Mouse (Mus musculus) myocyte (in vitro differentiated cells): ENCODE data around the gene Ncf4.

ENCODE experiments used
- CEBPB ChIP-seq: IDR thresholded peaks from 2 replicates; pipeline ENCODE4 v1.6.1; 2011; ENCODE audit warnings: mild to moderate bottlenecking, moderate library complexity; ENCODE audit not compliant: poor library complexity, insufficient read depth, severe bottlenecking
- E2F4 ChIP-seq: IDR thresholded peaks from one replicate; pipeline ENCODE4 v1.6.1; 2011; ENCODE audit warnings: mild to moderate bottlenecking, control low read depth, moderate library complexity; ENCODE audit not compliant: insufficient read depth
- MAX ChIP-seq: IDR thresholded peaks from one replicate; pipeline ENCODE4 v1.6.1; 2011; ENCODE audit warnings: low read depth, mild to moderate bottlenecking, control low read depth
- MYOD1 ChIP-seq, 3 experiments: IDR thresholded peaks; one replicate each; pipeline ENCODE4 v1.6.1; 2011; ENCODE audit warnings: control low read depth in 2 of 3, low read depth in 2 of 3, mild to moderate bottlenecking in 2 of 3, moderate library complexity in 1 of 3; ENCODE audit not compliant: insufficient read length in 2 of 3, control insufficient read depth in 1 of 3
- MYOG ChIP-seq, 3 experiments: IDR thresholded peaks; one replicate each; pipeline ENCODE4 v1.6.1; 2011; ENCODE audit warnings: control low read depth in 2 of 3, low read depth in 2 of 3, mild to moderate bottlenecking in 2 of 3; ENCODE audit not compliant: insufficient read length in 2 of 3, control insufficient read depth in 1 of 3, insufficient read depth in 1 of 3
- POLR2A ChIP-seq: IDR thresholded peaks from one replicate; pipeline ENCODE4 v1.6.1; 2011; ENCODE audit warnings: low read depth, mild to moderate bottlenecking, control low read depth, moderate library complexity; ENCODE audit not compliant: insufficient read length
- POLR2AphosphoS2 ChIP-seq: IDR thresholded peaks from one replicate; pipeline ENCODE4 v1.6.1; 2011; ENCODE audit warnings: low read depth, control low read depth; ENCODE audit not compliant: insufficient read length
- REST ChIP-seq: IDR thresholded peaks from one replicate; pipeline ENCODE4 v1.6.1; 2011; ENCODE audit warnings: mild to moderate bottlenecking, control low read depth, moderate library complexity; ENCODE audit not compliant: insufficient read depth, insufficient read length
- SRF ChIP-seq: IDR thresholded peaks from one replicate; pipeline ENCODE4 v1.6.1; 2011; ENCODE audit warnings: low read depth; ENCODE audit not compliant: control insufficient read depth, insufficient read length
- TCF12 ChIP-seq: IDR thresholded peaks from one replicate; pipeline ENCODE4 v1.6.1; 2011; ENCODE audit warnings: mild to moderate bottlenecking, control low read depth; ENCODE audit not compliant: poor library complexity, insufficient read depth, severe bottlenecking
- TCF3 ChIP-seq: IDR thresholded peaks from one replicate; pipeline ENCODE4 v1.6.1; 2011; ENCODE audit warnings: low read depth, control low read depth; ENCODE audit not compliant: insufficient read length
- USF1 ChIP-seq: IDR thresholded peaks from one replicate; pipeline ENCODE4 v1.6.1; 2011; ENCODE audit warnings: low read depth, mild to moderate bottlenecking, control low read depth, moderate library complexity

GRCm38 (mm10) chr15:78246143-78247116 is 1.8 kb downstream of the Ncf4 start:
- no peak for TF ChIP-seq TCF12
- TF ChIP-seq MYOD1 (IDR thresholded peaks at IDR 0.05; ENCODE audit: control insufficient read depth in 1 of 3, insufficient read length in 2 of 3, low read depth in 2 of 3), result no peak
- no peak for TF ChIP-seq POLR2AphosphoS2
- no peak for TF ChIP-seq POLR2A
- no peak for TF ChIP-seq CEBPB
- TF ChIP-seq E2F4, result no peak
- no peak for TF ChIP-seq USF1
- no peak for TF ChIP-seq MYOG (IDR thresholded peaks at IDR 0.05; ENCODE audit: control insufficient read depth in 1 of 3, insufficient read depth in 1 of 3, insufficient read length in 2 of 3, low read depth in 2 of 3)
- TF ChIP-seq MAX, result no peak
- no peak for TF ChIP-seq SRF
- no peak for TF ChIP-seq TCF3
- TF ChIP-seq REST, result no peak
